Mouse (Mus musculus): ENCODE measurements around the gene Gm10959.

DNA sequence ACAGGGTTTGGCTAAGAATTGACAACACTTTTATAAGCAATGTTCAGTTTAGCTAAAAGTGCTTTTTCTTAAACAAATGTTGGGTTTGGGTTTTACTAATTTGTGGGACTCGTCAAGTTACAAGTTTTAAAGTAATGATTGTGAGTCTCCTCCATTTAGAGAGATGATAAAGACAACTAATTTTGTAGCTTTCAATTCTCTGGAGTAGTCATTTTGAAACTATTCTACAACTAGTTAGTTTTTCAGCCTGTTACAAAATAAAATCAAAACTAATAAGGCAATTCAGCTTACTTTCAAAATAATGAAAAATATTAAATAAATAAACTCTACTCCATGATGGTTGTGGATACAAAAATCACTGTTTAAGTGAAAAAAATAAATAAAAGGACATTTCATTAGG is 13.3 kb upstream of the Gm10959 start:
- no peak for TF ChIP-seq CTCF (IDR thresholded peaks at IDR 0.05)
- no peak for TF ChIP-seq EP300 (IDR thresholded peaks at IDR 0.05)
